Mouse (Mus musculus) stomach, postnatal 0 days (tissue): ENCODE measurements around the gene Slc16a13.

ENCODE experiments used
- CTCF ChIP-seq: IDR thresholded peaks from 2 replicates; pipeline ENCODE4 v1.5.1; 2016; ENCODE audit warnings: antibody characterized with exemption, low read depth, mild to moderate bottlenecking, moderate library complexity
- EP300 ChIP-seq: optimal IDR thresholded peaks from 2 replicates; pipeline ENCODE3; 2016; ENCODE audit warnings: antibody characterized with exemption

DNA sequence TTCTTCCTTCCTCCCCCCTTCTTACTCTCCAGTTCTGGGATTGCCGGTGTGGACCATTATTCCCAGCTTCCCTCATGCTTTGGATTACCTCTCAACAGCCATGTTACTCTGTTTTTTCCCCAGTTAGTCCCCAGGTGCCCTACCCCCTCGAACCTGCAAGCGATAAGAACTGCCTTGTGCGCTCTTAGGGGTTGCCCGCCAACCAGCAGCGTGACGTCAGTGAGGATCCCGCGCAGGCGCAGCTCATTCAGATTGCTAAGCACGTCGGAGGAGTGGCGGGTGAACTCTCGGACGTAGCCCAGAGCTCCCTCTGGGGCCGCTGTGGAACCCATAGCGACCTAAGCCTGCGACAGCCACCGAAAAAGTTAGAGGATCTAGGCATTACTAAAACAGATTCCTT is 8.0 kb upstream of the Slc16a13 start:
- TF ChIP-seq CTCF (peak; percentile 18; the same call in 1 of the 2 replicates), EP300 (no peak)
